Mouse (Mus musculus) heart, adult 18-20 months (tissue): ENCODE results near the gene Naa40. TPM values are rescaled to one million over a fixed set of nuclear protein-coding genes. Genes with fewer than 3 reads are reported as not detected.

Experiments
- DNase-seq, 2 experiments: peaks; one replicate each; pipeline ENCODE4 v3.0.0; 2021 to 2022; ENCODE audit warnings: mixed read lengths in 1 of 2
- long read RNA-seq, 2 experiments: library from polyadenylated mRNA; stranded (forward); transcript quantifications; one replicate each; pipeline ENCODE4 v2.0.0; 2021
- total RNA-seq, 2 experiments: library from RNA; stranded (reverse); gene quantifications; 2 replicates each; pipeline ENCODE4 v1.2.3; 2021

The Naa40 gene
- total RNA-seq = 10 to 100 TPM; 14.2 to 14.9 TPM
- long read RNA-seq, experiment 1, transcript Naa40-201 (8 exons, 3,231 nt) = major isoform, 12 of 19 reads
- long read RNA-seq, experiment 1, partial matches to known transcripts = 2 of 19 reads
- long read RNA-seq, experiment 1, other reads (novel, unspliced or antisense) = 3 of 19 reads
- long read RNA-seq, experiment 2, partial matches to known transcripts = 0 of 4 reads
- long read RNA-seq, experiment 2, other reads (novel, unspliced or antisense) = 0 of 4 reads

- peak; percentile 94 to 95 for DNase-seq
Measured at GRCm38 (mm10) chr19:7240782-7241690, at the start of gene Naa40. TSS of gene Naa40 (minus strand) at chr19:7241183.

GRCm38 (mm10) chr19:7289767-7290166 lies 48.8 kb upstream of the Naa40 start:
- no peak for DNase-seq

GRCm38 (mm10) chr19:7288288-7288687 lies 47.3 kb upstream of the Naa40 start:
- DNase-seq = no peak

GRCm38 (mm10) chr19:7286563-7287315 lies 45.8 kb upstream of the Naa40 start:
- DNase-seq = no peak

- DNase-seq = no peak
Measured at GRCm38 (mm10) chr19:7280557-7281330, 39.8 kb upstream of the Naa40 start.

GRCm38 (mm10) chr19:7279114-7279513 lies 38.1 kb upstream of the Naa40 start:
- peak; percentile 66 to 76 for DNase-seq

GRCm38 (mm10) chr19:7278200-7278906 lies 37.4 kb upstream of the Naa40 start:
- DNase-seq = no peak

GRCm38 (mm10) chr19:7276796-7277195 lies 35.8 kb upstream of the Naa40 start:
- no peak for DNase-seq

GRCm38 (mm10) chr19:7276053-7276659 lies 35.2 kb upstream of the Naa40 start:
- DNase-seq = no peak

GRCm38 (mm10) chr19:7275131-7275789 lies 34.3 kb upstream of the Naa40 start:
- no peak for DNase-seq

- peak; percentile 43 to 69 for DNase-seq
Measured at GRCm38 (mm10) chr19:7274326-7274990, 33.5 kb upstream of the Naa40 start.

GRCm38 (mm10) chr19:7273486-7273885 lies 32.5 kb upstream of the Naa40 start:
- DNase-seq = no peak

- DNase-seq = peak; percentile 40 to 49
Measured at GRCm38 (mm10) chr19:7269290-7270044, 28.5 kb upstream of the Naa40 start.

- peak; percentile 75 to 83 for DNase-seq
Measured at GRCm38 (mm10) chr19:7268722-7269090, 27.7 kb upstream of the Naa40 start.

- DNase-seq = peak; percentile 85 to 91
Measured at GRCm38 (mm10) chr19:7267781-7268721, 27.1 kb upstream of the Naa40 start.

GRCm38 (mm10) chr19:7267091-7267741 lies 26.2 kb upstream of the Naa40 start, which contains the start of gene Rcor2:
TSS of gene Rcor2 (plus strand) at chr19:7267325.
- peak; percentile 81 to 92 for DNase-seq

GRCm38 (mm10) chr19:7266421-7266831 lies 25.4 kb upstream of the Naa40 start:
- peak in 1 of 2 experiments; percentile 48 for DNase-seq
